Mouse (Mus musculus): ENCODE results near the gene Rnf8. TPM values are rescaled to one million over a fixed set of nuclear protein-coding genes. Genes with fewer than 3 reads are reported as not detected.

Rnf8 gene
- polyA plus RNA-seq, 2 experiments, result 23.7 to 35.9 TPM

DNA sequence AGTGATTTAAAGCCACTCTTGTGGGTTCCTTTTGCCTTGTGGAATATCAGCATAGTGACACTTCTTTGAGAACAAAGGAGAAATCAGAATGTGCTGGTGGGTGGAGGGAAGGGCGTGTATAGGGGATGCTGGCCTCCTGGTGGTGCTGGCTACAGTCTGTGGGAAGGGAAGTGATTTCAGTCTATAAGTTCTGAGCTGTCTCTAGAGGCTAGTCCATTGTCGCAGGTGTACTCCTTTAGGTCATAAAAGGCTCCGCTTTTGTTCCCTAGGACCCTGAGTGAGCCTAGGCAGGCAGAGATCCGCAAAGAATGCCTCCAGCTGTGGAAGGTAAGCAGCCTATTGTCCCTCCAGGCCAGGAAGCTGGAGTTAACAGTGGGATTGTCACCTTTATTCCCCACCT lies 79.9 kb downstream of the Rnf8 start:
- Histone ChIP-seq H3K4me1 (replicated peaks; ENCODE audit: control insufficient read depth in 2 of 2, insufficient read depth in 2 of 2, low read length in 1 of 2) (peaks cover 3 to 4% of the 10 kb centered on the region in 2 experiments; a peak in 3 of 4 replicates), H3K27me3 (ENCODE audit: control insufficient read depth, insufficient read depth, low read length) (no peaks in the 10 kb centered on the region), H3K4me3 (ENCODE audit: insufficient read depth in 1 of 2, low read depth in 2 of 2, low read length in 2 of 2) (no peak overlapping the region), H3K9me3 (ENCODE audit: control insufficient read depth, low read length) (no peaks in the 10 kb centered on the region), H3K27ac (no peak overlapping the region), H3K4me2 (ENCODE audit: low read depth) (no peak overlapping the region), H3K9ac (replicated peaks) (no peak overlapping the region), H3K36me3 (replicated peaks; ENCODE audit: control insufficient read depth, insufficient read depth, low read depth) (peaks cover 65% of the 10 kb centered on the region)
- TF ChIP-seq CTCF (IDR thresholded peaks at IDR 0.05; ENCODE audit: low read depth), result no peak
- TF ChIP-seq EP300 (IDR thresholded peaks at IDR 0.05; ENCODE audit: low read depth), result no peak
- DNase-seq (ENCODE audit: low read depth in 3 of 3, low spot score in 3 of 3) (no peak), ATAC-seq (ENCODE audit: insufficient read depth) (no peak)
- WGBS (ENCODE audit: insufficient replicate concordance), result 79% methylated on average over 4 of the region's 4 CpGs

Small RNAs within 50 kb of the gene (microRNA-seq; reads per million reads assigned to microRNA genes)
- not detected for gene Mir7667

Other genes starting within 250 kb of the Rnf8 start
- gene Pim1, start 124.0 kb upstream of the Rnf8 start, polyA plus RNA-seq (2012; rRNA removed), result 61.4 and 64.5 TPM in 2 replicates
- 60.4 and 69.9 TPM in 2 replicates for gene Pim1, start 124.0 kb upstream of the Rnf8 start, polyA plus RNA-seq (2014; fragmentation: Nextera tagmentation; extraction: Ambion mirVana)
- gene Gm17657, start 65.2 kb upstream of the Rnf8 start, polyA plus RNA-seq (2012; rRNA removed), result not detected in 2 replicates
- not detected in 2 replicates for gene Gm17657, start 65.2 kb upstream of the Rnf8 start, polyA plus RNA-seq (2014; fragmentation: Nextera tagmentation; extraction: Ambion mirVana)
- 3.3 and 3.6 TPM in 2 replicates for gene Tbc1d22b, start 65.0 kb upstream of the Rnf8 start, polyA plus RNA-seq (2012; rRNA removed)
- 2.3 and 2.9 TPM in 2 replicates for gene Tbc1d22b, start 65.0 kb upstream of the Rnf8 start, polyA plus RNA-seq (2014; fragmentation: Nextera tagmentation; extraction: Ambion mirVana)
- 0.09 TPM in 1 of 2 replicates, not detected in the other for gene Tmem217, start 62.4 kb upstream of the Rnf8 start, polyA plus RNA-seq (2012; rRNA removed)
- not detected in 2 replicates for gene Tmem217, start 62.4 kb upstream of the Rnf8 start, polyA plus RNA-seq (2014; fragmentation: Nextera tagmentation; extraction: Ambion mirVana)
- gene Gm28043, start 86 bp downstream of the Rnf8 start, polyA plus RNA-seq (2012; rRNA removed), result 1.0 and 1.4 TPM in 2 replicates
- gene Gm28043, start 86 bp downstream of the Rnf8 start, polyA plus RNA-seq (2014; fragmentation: Nextera tagmentation; extraction: Ambion mirVana), result 0.38 and 1.1 TPM in 2 replicates
- 14.9 and 16.1 TPM in 2 replicates for gene Cmtr1, start 45.8 kb downstream of the Rnf8 start, polyA plus RNA-seq (2012; rRNA removed)
- gene Cmtr1, start 45.8 kb downstream of the Rnf8 start, polyA plus RNA-seq (2014; fragmentation: Nextera tagmentation; extraction: Ambion mirVana), result 55.9 and 66.0 TPM in 2 replicates
- gene Ccdc167, start 102.3 kb downstream of the Rnf8 start, polyA plus RNA-seq (2012; rRNA removed), result 3.8 and 7.6 TPM in 2 replicates
- gene Ccdc167, start 102.3 kb downstream of the Rnf8 start, polyA plus RNA-seq (2014; fragmentation: Nextera tagmentation; extraction: Ambion mirVana), result 10.1 TPM in 2 replicates

Measured in liver, embryonic 14.5 days (tissue).